Mouse (Mus musculus): Measurements from ENCODE around the gene Gm7792. TPM values are rescaled to one million over a fixed set of nuclear protein-coding genes. Genes with fewer than 3 reads are reported as not detected.

Gm7792 gene
- polyA plus RNA-seq (2014; fragmentation: Illumina TruSeq; extraction: RNeasy Lipid Tissue Mini Kit (QIAGEN cat#74804); ENCODE audit: low read depth, low replicate concordance) = not detected

DNA sequence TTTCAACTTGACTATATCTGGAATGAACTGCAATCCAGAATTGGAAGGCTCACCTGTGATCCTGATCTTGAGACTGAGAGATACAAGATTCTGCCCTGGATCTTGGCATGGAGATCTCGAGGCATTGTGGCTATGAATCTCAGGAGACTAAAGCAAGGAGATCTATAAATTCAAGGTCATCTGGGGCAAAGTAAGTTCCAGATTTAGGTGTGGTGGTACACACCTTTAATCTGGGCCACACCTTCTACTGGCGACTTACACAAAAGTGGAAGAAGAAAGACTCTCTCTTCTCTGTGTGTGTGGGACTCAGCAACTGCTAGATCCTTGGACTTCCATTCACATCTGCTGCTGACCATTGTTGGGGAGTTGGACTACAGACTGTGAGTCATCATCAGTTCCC, at the start of gene Gm7792:
TSS of gene Gm7792 (plus strand) at position 301 of the 400 bp plus-strand sequence.

Other genes with a start within 250 kb of the Gm7792 start
- gene C87414, start 172.2 kb upstream of the Gm7792 start, polyA plus RNA-seq (2014; fragmentation: Illumina TruSeq; extraction: RNeasy Lipid Tissue Mini Kit (QIAGEN cat#74804); ENCODE audit: low read depth, low replicate concordance) = not detected
- gene Gm16429, start 85.3 kb downstream of the Gm7792 start, polyA plus RNA-seq (2014; fragmentation: Illumina TruSeq; extraction: RNeasy Lipid Tissue Mini Kit (QIAGEN cat#74804); ENCODE audit: low read depth, low replicate concordance) = not detected
- gene BC061212, start 226.8 kb downstream of the Gm7792 start, polyA plus RNA-seq (2014; fragmentation: Illumina TruSeq; extraction: RNeasy Lipid Tissue Mini Kit (QIAGEN cat#74804); ENCODE audit: low read depth, low replicate concordance) = not detected
- gene Gm6351, start 232.6 kb downstream of the Gm7792 start, polyA plus RNA-seq (2014; fragmentation: Illumina TruSeq; extraction: RNeasy Lipid Tissue Mini Kit (QIAGEN cat#74804); ENCODE audit: low read depth, low replicate concordance) = not detected